Mouse (Mus musculus): ENCODE results near the gene Gdi2.
"Not testable (repeated sequence)": the region's sequence is repeated elsewhere in the genome, so short reads cannot be mapped to it uniquely, and the experiment has no call there.

Gene Gdi2

DNA sequence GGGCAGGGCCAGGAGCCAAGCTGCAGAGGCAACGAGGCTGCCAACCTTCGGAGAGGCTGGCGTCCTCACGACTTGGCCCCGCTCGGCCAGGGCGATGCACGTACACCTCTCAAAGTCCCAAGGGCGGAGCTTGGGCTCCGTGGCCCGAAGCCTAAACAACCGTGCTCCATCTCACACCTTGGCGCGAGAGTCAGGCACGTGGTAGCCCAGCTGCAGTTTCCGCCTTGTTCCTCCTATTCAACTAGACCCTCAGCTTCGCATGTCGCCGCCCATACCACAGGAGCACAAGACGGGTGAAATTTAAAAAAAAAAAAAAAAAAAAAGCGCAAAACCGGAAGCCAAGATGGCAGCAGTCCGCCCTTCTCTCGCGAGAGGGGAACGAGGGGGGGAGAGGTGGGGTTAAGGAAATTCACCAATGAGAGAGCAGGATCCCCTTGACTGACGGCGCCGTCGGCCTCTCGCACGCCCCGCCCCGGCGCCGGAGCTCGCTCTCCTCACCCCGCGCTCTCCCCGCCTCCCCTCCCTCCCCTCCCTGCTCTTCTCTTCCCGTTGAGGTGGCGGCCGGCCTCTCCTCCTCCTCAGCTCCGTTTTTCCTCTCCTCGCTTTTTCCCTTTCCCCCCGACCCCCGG lies at the start of gene Gdi2:
Gene Gdi2 (plus strand): TSS at position 470 of the 629 bp plus-strand sequence.
- DNase-seq (ENCODE audit: low read depth, low spot score), result peak; percentile 99

GRCm38 (mm10) chr13:3495526-3495925 lies 42.3 kb upstream of the Gdi2 start:
- DNase-seq (ENCODE audit: low read depth, low spot score), result no peak

DNA sequence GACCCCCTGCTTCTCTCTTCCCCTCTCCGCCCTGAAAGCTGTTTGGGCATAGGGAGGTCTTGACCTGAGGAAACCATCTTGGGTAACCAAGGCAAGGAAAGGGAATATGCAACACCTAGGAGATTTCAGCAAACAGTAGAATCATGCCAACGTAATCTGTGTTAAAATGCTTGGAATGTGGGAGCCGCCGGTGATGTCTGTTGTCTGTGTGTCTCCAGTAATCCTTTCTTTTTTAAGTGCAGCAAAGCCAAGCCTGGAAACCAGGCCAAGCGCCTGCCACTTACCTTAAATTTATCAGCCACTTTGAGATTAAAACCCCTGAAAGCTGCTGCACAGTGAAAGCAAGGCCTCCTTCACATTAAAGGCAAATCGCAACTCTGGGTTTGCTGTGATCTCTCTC lies 36.8 kb upstream of the Gdi2 start:
- DNase-seq (ENCODE audit: low read depth, low spot score), result not testable (repeated sequence)

- not testable (repeated sequence) for DNase-seq (ENCODE audit: low read depth, low spot score)
These were observed 22.5 kb upstream of the Gdi2 start for GRCm38 (mm10) chr13:3515351-3515750.

DNA sequence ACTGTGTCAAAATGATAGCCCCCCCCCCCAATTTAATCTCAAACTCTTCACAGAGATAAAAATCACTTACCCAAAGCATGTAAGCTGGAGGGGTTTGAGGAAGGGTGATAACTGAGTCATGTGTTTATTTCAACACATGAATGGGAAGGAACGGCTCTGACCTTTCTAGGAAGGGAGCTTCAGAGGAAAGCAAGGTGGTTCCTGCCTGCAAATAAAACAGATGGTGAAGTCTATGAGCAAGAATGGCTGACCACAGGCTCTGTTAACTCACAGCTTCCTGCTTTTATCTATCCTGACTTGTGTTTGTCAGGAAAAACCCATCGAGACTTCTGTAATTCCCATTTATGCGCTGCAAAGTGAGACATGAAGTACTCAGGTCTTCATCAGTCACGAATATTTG lies 18.5 kb upstream of the Gdi2 start:
- DNase-seq (ENCODE audit: low read depth, low spot score), result not testable (repeated sequence)

DNA sequence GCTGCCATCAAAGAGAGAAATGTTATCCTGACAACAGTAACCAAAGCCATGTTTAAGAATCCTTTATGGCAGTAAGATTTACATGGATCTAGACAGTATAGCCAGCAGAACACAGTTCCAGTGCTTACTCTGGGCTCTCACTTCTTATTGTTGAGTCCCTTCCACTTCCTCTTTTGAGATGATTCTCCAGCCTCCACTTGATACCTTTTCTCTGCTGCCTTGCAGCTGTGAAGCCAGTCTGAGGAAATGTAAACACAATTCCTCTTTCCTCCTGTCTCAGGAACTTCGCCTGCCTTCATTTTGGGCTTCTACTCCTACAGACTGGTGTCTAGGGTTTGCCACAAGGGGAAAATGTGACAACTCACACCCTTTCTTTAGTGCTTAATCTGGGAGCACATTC lies 17.9 kb upstream of the Gdi2 start:
- DNase-seq (ENCODE audit: low read depth, low spot score), result not testable (repeated sequence)

GRCm38 (mm10) chr13:3523459-3523858 lies 14.4 kb upstream of the Gdi2 start:
- DNase-seq (ENCODE audit: low read depth, low spot score), result no peak

- DNase-seq (ENCODE audit: low read depth, low spot score), result no peak
These were observed 13.9 kb upstream of the Gdi2 start for GRCm38 (mm10) chr13:3523946-3524345.

DNA sequence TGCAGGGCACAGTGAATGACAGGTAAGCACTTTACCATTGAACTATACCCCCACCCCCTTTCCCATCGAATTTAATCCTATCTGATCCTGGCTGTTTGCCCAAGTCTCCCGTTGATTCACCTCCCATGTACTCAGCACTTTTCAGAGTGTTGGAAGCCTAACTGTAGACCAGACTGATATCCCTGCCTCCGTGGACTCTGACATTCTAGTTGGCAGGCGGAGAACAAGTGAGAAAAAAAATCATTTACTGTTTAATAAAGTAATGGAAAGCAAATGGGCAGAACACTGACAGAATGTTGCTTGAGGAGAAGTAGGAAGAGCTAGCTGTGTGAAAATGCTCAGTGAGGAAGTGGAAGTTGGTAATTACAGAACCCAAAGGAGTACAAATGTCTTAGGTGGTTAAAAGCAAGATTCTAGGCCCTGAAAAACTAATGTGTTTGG lies 12.2 kb upstream of the Gdi2 start:
- DNase-seq (ENCODE audit: low read depth, low spot score), result no peak

DNA sequence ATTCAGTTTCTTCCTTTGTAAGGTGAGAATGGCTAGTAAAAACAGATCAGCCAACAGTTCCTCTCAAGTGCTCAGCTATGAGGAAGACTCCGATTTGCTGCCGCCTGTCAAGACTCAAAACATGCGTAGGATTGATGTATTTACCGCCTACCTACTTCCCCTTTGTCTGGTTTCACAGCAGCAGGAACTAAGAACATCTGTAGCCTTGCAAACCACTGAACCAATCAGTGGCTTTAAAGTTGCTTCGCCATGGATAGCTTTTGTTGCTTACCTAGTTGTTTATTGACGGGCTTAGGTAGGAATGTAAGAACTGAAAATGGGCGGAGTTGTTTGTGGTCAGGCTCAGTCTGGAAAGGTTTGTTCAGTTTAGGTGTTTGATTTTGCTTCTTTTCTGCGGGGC lies 11.5 kb upstream of the Gdi2 start:
- peak; percentile 92 for DNase-seq (ENCODE audit: low read depth, low spot score)

DNA sequence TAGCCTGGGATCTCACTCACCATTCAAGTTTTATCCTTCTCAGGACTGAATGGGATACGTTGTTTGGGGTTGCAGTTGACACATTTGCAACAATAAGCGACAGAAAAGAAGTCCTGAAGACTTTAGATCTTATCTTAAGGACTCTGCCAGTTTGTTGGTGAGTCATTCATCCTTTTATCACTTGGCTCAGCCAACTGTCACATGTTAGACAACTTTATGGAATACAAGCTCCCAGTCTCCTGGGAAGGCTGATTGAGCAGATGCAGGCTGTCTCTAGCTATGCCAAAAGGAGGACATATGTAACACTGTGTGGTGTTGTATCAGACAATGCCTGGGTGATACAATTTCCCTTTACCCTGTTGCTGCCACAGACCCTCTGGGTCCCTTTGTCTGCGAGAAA lies 7.4 kb upstream of the Gdi2 start:
- no peak for DNase-seq (ENCODE audit: low read depth, low spot score)

- not testable (repeated sequence) for DNase-seq (ENCODE audit: low read depth, low spot score)
These were observed 6.7 kb upstream of the Gdi2 start for GRCm38 (mm10) chr13:3531176-3531575.

GRCm38 (mm10) chr13:3531692-3532320 lies 6.1 kb upstream of the Gdi2 start:
- DNase-seq (ENCODE audit: low read depth, low spot score), result no peak

- DNase-seq (ENCODE audit: low read depth, low spot score), result no peak
These were observed 5.4 kb upstream of the Gdi2 start for GRCm38 (mm10) chr13:3532451-3532850.

DNA sequence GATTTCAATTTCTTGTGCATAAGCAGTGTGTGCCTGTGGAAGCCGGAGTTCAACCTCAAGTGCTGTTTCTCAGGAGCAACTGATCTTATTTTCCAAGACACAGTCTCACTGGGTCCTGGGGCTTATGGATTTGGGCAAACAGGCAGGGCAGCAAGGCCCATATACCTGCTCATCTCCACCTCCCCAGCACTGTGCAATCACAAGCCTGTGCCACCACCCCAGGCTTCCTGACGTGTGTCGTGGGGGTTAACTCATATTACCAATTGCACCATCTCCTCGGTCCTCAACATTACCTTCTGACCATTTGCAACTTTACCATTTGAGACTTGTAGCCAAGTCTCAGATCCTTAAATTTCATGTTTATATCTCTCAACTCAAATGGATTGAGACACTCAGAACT lies 3.7 kb upstream of the Gdi2 start:
- DNase-seq (ENCODE audit: low read depth, low spot score), result no peak

- peak; percentile 52 for DNase-seq (ENCODE audit: low read depth, low spot score)
These were observed 533 bp downstream of the Gdi2 start for GRCm38 (mm10) chr13:3538223-3538968.

DNA sequence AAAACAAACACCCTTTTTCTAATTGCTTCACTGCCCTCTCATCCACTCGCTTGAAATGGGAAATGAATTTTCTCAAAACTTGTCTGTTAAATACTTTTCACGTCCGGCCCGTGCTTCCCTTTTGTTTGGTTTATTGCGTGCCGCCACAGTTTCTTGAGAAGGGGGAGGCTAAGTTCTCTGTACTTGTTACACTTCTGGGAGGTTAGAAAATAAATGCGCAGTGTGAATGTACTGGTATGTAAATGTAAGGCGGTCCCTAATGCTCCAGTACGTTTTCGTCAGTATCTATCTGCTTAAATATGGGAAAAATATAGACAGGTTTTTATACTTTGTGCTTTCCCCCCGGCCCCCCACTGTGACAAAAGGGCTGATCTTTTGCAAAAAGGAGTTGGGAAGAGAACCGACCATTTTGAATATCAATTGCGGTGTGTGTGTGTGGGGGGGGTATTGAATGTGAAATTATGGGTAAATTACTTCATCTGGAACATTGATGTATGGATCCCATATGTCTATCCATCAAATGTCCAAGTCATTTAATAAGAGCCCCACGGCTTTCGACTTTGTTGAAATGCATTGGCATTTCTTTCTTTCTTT lies 1.2 kb downstream of the Gdi2 start:
- DNase-seq (ENCODE audit: low read depth, low spot score), result peak; percentile 48

DNA sequence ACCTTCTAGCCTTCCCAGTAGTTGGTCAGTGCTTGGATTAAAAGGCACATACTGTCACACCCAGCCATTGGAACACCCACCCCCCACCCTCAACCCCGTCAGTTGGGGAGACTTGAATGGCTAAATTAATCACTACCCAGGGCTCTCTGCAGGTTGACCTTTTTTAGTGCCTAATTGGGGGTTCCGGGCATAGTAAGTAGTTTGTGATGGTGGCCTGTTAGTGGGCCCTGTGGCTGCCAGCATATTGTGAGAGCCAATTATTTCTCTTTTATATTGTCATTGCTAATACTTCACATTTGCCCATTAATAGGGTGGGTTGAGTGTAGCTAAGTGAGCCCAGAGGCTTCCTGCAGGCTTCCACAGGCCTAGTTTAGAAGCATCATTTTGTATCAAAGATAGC lies 2.3 kb downstream of the Gdi2 start:
- no peak for DNase-seq (ENCODE audit: low read depth, low spot score)

DNA sequence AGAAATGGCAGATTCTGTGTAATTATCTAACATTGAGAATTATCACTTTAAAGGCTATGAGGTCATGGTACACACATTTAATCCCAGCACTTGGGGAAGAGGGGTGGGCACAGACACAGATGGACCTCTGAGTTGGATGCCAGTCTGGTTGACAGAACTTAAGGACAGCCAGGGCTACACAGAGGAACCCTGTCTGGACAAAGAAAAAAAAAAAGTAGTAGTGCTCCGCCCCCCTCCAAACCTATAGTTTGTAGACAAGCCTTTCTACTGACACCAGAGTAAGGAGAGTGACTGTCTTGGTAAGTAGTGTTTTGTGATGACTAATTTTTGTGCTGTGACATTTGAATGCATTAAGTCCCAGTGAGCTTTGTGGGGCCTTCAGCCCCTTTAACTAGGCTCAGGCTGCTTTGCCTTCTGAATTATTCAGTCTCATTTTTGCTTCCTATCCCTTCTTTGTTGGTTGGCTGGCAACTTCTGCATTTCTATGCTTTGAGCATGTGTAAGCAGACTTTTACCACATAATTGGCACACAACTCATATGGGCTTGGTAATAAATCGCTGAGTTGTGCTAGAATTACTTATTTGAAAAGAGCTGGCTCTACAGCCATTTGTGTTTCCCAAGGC lies 3.4 kb downstream of the Gdi2 start:
- no peak for DNase-seq (ENCODE audit: low read depth, low spot score)

DNA sequence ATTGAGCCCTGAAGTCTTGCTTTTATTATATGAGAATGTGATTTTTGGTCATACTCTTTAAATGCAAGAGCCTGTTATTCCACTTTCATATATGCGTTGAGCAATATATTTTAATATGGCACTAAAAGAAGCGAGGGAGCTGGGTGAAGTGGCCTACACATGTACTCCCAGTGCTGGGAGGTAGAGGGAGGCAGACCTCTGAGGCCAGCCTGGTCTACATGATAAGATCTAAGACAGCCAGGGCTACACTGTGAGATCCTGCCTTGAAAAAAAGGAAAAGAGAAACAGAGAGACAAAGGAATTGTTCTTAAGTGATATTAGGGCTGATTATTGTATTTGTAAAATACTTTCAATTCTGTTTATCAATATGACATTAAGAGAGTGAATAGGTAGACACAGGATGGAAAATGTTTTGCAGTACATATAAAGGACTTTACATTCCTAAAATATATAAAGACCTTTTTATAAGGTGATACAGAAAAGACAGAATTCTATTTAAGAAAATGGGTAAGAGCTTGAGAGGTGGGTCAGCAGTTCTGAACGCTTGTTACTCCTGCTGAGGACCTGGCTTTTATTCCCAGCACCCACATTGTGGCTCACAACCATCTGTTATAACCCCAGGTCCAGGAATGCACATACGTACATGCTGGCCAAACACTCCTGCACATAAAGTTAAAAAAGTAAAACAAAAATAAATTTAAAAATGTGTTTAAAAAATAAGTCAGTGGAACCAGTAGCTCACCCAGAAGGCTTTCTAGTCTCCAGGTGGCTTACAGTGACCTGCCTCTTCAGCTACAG lies 6.4 kb downstream of the Gdi2 start:
- DNase-seq (ENCODE audit: low read depth, low spot score), result no peak

DNA sequence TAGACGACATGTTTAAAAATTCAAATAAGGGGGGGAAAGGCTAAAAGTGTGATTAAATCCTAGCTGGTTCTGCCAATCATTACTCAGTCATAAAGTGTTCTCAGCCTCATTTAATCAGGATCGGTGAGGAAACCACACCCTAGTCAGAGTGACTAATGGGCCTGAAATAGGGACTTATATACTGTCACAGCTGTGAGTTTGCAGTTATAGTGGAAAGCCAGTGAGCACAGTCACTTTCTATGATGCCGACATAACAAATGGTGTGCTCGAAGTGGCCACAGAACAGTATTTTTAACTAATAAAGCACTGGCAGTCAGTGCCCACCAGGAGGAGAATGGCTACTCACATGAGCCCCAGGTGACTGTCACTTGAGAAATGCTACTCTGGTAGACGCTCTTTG lies 7.1 kb downstream of the Gdi2 start:
- DNase-seq (ENCODE audit: low read depth, low spot score), result no peak
